Mouse (Mus musculus): ENCODE data around the gene Ccdc146. TPM values are rescaled to one million over a fixed set of nuclear protein-coding genes. Genes with fewer than 3 reads are reported as not detected.
"Not testable (repeated sequence)": the region's sequence is repeated elsewhere in the genome, so short reads cannot be mapped to it uniquely, and the experiment has no call there.

Ccdc146 gene
- polyA plus RNA-seq, 1 experiment from 2014 or later, result 0.45 TPM

DNA sequence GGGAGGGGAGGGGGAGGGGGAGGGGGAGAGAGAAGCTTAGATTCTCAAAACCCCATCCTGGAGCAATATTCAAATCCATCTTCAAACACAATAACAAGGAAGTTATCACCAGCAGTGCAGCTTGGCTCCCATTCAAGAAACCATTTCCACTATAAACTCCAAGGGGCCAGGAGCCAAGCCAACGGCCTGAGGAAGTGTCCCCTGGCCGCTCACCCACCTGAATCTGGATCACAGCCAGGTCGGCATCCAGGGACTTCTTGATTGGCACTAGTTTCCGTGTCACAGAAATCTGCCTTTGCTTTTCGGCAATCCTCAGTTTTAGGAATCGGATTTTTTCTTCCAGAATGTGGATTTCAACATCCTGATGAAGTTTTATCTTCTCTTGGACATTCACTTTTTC lies 123.5 kb downstream of the Ccdc146 start:
- 84% methylated on average over 6 of the region's 6 CpGs for WGBS
- H3K36me3 ChIP-seq (replicated peaks; ENCODE audit: control insufficient read depth, insufficient read depth, low read depth, low read length), result no peaks in the 10 kb centered on the region
- H3K4me2 ChIP-seq (ENCODE audit: low read depth, low read length), result no peak overlapping the region
- no peak for ATAC-seq (replicated peaks; ENCODE audit: insufficient number of reproducible peaks, low FRiP score, low TSS enrichment, low read depth)
- no peak for DNase-seq (ENCODE audit: low spot score)
- H3K9ac ChIP-seq (replicated peaks; ENCODE audit: low read length), result no peak overlapping the region
- no peak overlapping the region for H3K27ac ChIP-seq (replicated peaks; ENCODE audit: low read depth, low read length)
- H3K27me3 ChIP-seq (ENCODE audit: control insufficient read depth, insufficient read depth, low read length), result no peaks in the 10 kb centered on the region
- no peaks in the 10 kb centered on the region for H3K4me1 ChIP-seq (ENCODE audit: control insufficient read depth, insufficient read depth, low read length)
- H3K4me3 ChIP-seq (ENCODE audit: low read depth, low read length), result no peak overlapping the region
- H3K9me3 ChIP-seq (replicated peaks; ENCODE audit: control insufficient read depth, low read length), result no peaks in the 10 kb centered on the region

DNA sequence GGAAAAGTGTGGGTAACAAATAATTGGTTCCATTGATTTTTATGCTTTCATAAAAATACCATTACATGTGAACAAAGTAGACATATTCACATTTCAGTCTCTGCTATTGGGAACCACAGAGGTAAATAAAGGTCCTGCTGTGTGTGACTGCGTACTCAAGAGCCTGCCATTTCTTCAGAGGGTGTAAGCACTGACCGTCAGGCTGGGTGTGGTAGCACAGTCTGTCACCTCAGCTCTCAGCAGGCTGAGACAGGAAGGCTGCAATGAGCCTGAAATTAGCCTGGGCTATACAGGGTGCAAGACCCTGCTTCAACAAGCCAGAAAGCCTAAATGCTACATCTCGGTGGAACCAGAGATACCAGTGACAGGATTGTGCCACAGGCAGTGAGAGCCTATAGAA lies 124.4 kb downstream of the Ccdc146 start:
- ATAC-seq (replicated peaks; ENCODE audit: insufficient number of reproducible peaks, low FRiP score, low TSS enrichment, low read depth) (no peak), DNase-seq (ENCODE audit: low spot score) (no peak)
- 91% methylated on average over 3 of the region's 3 CpGs for WGBS
- Histone ChIP-seq H3K9ac (replicated peaks; ENCODE audit: low read length) (no peak overlapping the region), H3K9me3 (replicated peaks; ENCODE audit: control insufficient read depth, low read length) (no peaks in the 10 kb centered on the region), H3K4me1 (ENCODE audit: control insufficient read depth, insufficient read depth, low read length) (no peaks in the 10 kb centered on the region), H3K36me3 (replicated peaks; ENCODE audit: control insufficient read depth, insufficient read depth, low read depth, low read length) (no peaks in the 10 kb centered on the region), H3K27ac (replicated peaks; ENCODE audit: low read depth, low read length) (no peak overlapping the region), H3K4me3 (ENCODE audit: low read depth, low read length) (no peak overlapping the region), H3K27me3 (ENCODE audit: control insufficient read depth, insufficient read depth, low read length) (no peaks in the 10 kb centered on the region), H3K4me2 (ENCODE audit: low read depth, low read length) (no peak overlapping the region)

DNA sequence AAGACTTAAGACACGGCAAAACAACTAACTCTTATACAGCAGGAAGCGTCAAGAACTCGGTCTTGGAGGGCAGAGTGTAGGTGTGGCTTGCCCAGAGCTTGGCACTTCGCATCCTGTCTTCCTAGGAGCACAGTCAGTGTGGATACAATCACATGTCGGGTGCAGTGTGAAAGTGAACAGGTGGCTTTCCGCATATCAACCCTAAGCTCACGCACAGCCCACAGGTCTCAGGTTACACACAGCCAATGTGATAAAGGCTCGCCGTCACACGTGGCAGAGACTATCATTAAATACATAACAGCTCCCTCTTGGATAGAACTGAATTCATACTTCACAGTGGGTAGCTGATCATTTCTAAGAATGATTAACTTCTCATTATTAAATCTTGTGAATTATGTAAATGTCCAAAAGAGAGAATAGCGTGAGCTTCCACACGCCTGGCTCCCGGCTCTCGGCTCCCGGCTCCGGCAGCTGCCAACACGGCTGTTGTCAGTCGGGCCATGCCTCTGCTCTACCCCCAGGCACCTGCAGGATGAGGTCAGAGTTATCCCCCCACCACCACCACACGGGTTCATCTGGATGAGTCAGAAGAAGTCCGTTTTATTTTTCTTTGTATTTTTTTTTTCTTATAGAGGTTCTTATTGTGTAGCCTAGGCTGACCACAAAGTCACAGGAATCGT lies 125.3 kb downstream of the Ccdc146 start:
- DNase-seq (ENCODE audit: low spot score), result peak; percentile 12
- H3K9ac ChIP-seq (replicated peaks; ENCODE audit: low read length), result no peak overlapping the region
- H3K27ac ChIP-seq (replicated peaks; ENCODE audit: low read depth, low read length), result no peak overlapping the region
- no peak overlapping the region for H3K4me2 ChIP-seq (ENCODE audit: low read depth, low read length)
- H3K4me3 ChIP-seq (ENCODE audit: low read depth, low read length), result no peak overlapping the region
- H3K27me3 ChIP-seq (ENCODE audit: control insufficient read depth, insufficient read depth, low read length), result no peaks in the 10 kb centered on the region
- H3K36me3 ChIP-seq (replicated peaks; ENCODE audit: control insufficient read depth, insufficient read depth, low read depth, low read length), result no peaks in the 10 kb centered on the region
- 72% methylated on average over 21 of the region's 21 CpGs for WGBS
- no peaks in the 10 kb centered on the region for H3K9me3 ChIP-seq (replicated peaks; ENCODE audit: control insufficient read depth, low read length)
- no peaks in the 10 kb centered on the region for H3K4me1 ChIP-seq (ENCODE audit: control insufficient read depth, insufficient read depth, low read length)
- no peak for ATAC-seq (replicated peaks; ENCODE audit: insufficient number of reproducible peaks, low FRiP score, low TSS enrichment, low read depth)

DNA sequence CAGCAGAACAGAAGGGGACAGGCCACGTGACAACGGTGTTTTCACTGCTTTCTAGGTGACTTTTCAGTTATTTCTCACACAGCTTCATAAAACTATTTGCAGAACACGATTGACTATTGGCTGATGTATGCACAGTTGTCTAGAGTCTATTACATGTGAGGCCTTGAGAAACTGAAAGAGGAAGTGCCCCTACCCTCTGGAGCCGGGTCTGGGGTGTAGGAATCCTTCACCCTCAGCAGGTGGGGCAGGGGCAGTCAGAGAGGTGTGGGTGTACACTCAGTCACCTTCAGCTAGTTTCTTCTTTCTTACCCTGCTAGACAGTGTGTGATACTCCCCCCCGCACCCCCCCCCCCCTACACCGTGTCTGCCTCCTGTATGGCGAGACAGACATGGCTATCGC lies 128.8 kb downstream of the Ccdc146 start:
- Histone ChIP-seq H3K4me1 (ENCODE audit: control insufficient read depth, insufficient read depth, low read length) (no peaks in the 10 kb centered on the region), H3K36me3 (replicated peaks; ENCODE audit: control insufficient read depth, insufficient read depth, low read depth, low read length) (no peaks in the 10 kb centered on the region), H3K27me3 (ENCODE audit: control insufficient read depth, insufficient read depth, low read length) (no peaks in the 10 kb centered on the region), H3K9me3 (replicated peaks; ENCODE audit: control insufficient read depth, low read length) (no peaks in the 10 kb centered on the region), H3K9ac (replicated peaks; ENCODE audit: low read length) (no peak overlapping the region), H3K27ac (replicated peaks; ENCODE audit: low read depth, low read length) (no peak overlapping the region), H3K4me2 (ENCODE audit: low read depth, low read length) (no peak overlapping the region), H3K4me3 (ENCODE audit: low read depth, low read length) (no peak overlapping the region)
- no peak for DNase-seq (ENCODE audit: low spot score)
- ATAC-seq (replicated peaks; ENCODE audit: insufficient number of reproducible peaks, low FRiP score, low TSS enrichment, low read depth), result no peak
- WGBS, result 85% methylated on average over 8 of the region's 8 CpGs

DNA sequence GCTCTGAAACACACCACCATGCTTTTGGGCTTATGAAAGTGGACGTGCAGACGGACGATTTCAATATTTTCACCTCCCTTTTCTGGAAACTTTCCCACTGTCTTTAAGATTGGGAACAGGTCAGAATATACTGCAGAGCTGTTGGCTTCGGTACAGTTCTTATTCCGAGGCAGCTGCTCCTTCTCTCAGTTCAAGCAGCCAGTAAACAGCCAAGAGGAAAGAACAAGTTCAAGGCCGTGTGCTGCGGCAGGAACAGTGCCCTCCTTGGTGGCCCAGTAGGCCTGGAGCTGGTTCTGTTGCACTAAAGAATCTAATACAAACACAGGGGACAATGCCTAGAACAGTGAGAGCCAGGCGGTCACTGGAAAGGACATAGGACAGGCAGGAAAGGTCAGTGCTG lies 133.9 kb downstream of the Ccdc146 start:
- no peak overlapping the region for H3K4me3 ChIP-seq (ENCODE audit: low read depth, low read length)
- DNase-seq (ENCODE audit: low spot score) (no peak), ATAC-seq (replicated peaks; ENCODE audit: insufficient number of reproducible peaks, low FRiP score, low TSS enrichment, low read depth) (no peak)
- H3K27ac ChIP-seq (replicated peaks; ENCODE audit: low read depth, low read length), result no peak overlapping the region
- no peak overlapping the region for H3K9ac ChIP-seq (replicated peaks; ENCODE audit: low read length)
- no peaks in the 10 kb centered on the region for H3K36me3 ChIP-seq (replicated peaks; ENCODE audit: control insufficient read depth, insufficient read depth, low read depth, low read length)
- no peaks in the 10 kb centered on the region for H3K4me1 ChIP-seq (ENCODE audit: control insufficient read depth, insufficient read depth, low read length)
- H3K27me3 ChIP-seq (ENCODE audit: control insufficient read depth, insufficient read depth, low read length), result no peaks in the 10 kb centered on the region
- 81% methylated on average over 8 of the region's 8 CpGs for WGBS
- H3K9me3 ChIP-seq (replicated peaks; ENCODE audit: control insufficient read depth, low read length), result no peaks in the 10 kb centered on the region
- no peak overlapping the region for H3K4me2 ChIP-seq (ENCODE audit: low read depth, low read length)

DNA sequence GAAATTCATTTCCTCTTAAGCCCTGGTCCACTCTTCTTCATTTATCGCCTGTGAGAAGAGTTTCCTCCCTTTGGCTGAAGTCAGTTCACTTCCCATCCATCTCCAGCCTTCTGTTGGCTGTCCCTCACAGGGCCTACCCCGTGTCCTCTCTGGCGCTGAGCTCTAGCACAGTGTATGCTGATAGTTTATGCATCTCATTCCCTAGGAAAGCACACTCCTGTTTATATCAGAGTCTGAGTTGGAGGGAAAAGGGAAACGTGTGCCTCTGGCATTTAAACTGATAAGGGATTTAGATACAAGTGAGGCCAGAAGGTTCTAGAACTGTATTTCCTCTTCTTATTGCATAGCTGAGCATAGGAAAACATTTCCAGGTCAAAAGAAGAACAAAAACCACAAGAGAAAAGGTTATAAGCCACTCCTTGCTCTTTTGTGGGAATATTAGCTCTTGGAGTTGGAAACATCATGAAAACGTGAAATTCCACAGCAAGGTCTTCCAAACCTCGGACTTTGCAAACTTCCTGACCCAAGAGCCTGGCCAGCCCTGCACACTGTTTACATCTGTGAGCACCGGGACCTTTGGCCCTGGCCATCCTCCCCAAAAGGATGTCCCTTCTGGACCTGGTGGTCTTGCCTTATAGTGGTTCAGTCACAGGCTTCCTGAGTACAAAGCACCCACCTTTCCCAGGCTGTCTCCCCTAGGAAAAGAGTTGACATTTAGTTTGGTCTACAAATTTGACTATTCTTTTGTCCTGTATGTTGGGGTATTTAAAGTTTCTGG lies 135.6 kb downstream of the Ccdc146 start:
- H3K4me1 ChIP-seq (ENCODE audit: control insufficient read depth, insufficient read depth, low read length), result no peaks in the 10 kb centered on the region
- no peaks in the 10 kb centered on the region for H3K36me3 ChIP-seq (replicated peaks; ENCODE audit: control insufficient read depth, insufficient read depth, low read depth, low read length)
- ATAC-seq (replicated peaks; ENCODE audit: insufficient number of reproducible peaks, low FRiP score, low TSS enrichment, low read depth), result no peak
- no peaks in the 10 kb centered on the region for H3K9me3 ChIP-seq (replicated peaks; ENCODE audit: control insufficient read depth, low read length)
- no peak overlapping the region for H3K27ac ChIP-seq (replicated peaks; ENCODE audit: low read depth, low read length)
- no peak for DNase-seq (ENCODE audit: low spot score)
- H3K27me3 ChIP-seq (ENCODE audit: control insufficient read depth, insufficient read depth, low read length), result no peaks in the 10 kb centered on the region
- H3K9ac ChIP-seq (replicated peaks; ENCODE audit: low read length), result no peak overlapping the region
- H3K4me3 ChIP-seq (ENCODE audit: low read depth, low read length), result no peak overlapping the region
- WGBS, result 77% methylated on average over 7 of the region's 7 CpGs
- H3K4me2 ChIP-seq (ENCODE audit: low read depth, low read length), result no peak overlapping the region

- WGBS, result 91% methylated on average over 12 of the region's 12 CpGs
- no peaks in the 10 kb centered on the region for H3K36me3 ChIP-seq (replicated peaks; ENCODE audit: control insufficient read depth, insufficient read depth, low read depth, low read length)
Observed at GRCm38 (mm10) chr5:21283356-21284062, 141.0 kb downstream of the Ccdc146 start.

GRCm38 (mm10) chr5:21277685-21278084 lies 146.8 kb downstream of the Ccdc146 start:
- H3K4me2 ChIP-seq (ENCODE audit: low read depth, low read length); H3K9ac ChIP-seq (replicated peaks; ENCODE audit: low read length); DNase-seq (ENCODE audit: low spot score); H3K27ac ChIP-seq (replicated peaks; ENCODE audit: low read depth, low read length); H3K9me3 ChIP-seq (replicated peaks; ENCODE audit: control insufficient read depth, low read length); ATAC-seq (replicated peaks; ENCODE audit: insufficient number of reproducible peaks, low FRiP score, low TSS enrichment, low read depth); H3K4me1 ChIP-seq (ENCODE audit: control insufficient read depth, insufficient read depth, low read length); H3K27me3 ChIP-seq (ENCODE audit: control insufficient read depth, insufficient read depth, low read length); H3K36me3 ChIP-seq (replicated peaks; ENCODE audit: control insufficient read depth, insufficient read depth, low read depth, low read length); H3K4me3 ChIP-seq (ENCODE audit: low read depth, low read length): not testable (repeated sequence)
- WGBS, result 58% methylated on average over 2 of the region's 2 CpGs

More at GRCm38 (mm10) chr5:21283356-21284062, 141.0 kb downstream of the Ccdc146 start:
- no peak overlapping the region for H3K27ac ChIP-seq (replicated peaks; ENCODE audit: low read depth, low read length)
- ATAC-seq (replicated peaks; ENCODE audit: insufficient number of reproducible peaks, low FRiP score, low TSS enrichment, low read depth) (no peak), DNase-seq (ENCODE audit: low spot score) (no peak)
- H3K4me3 ChIP-seq (ENCODE audit: low read depth, low read length), result no peak overlapping the region
- no peaks in the 10 kb centered on the region for H3K27me3 ChIP-seq (ENCODE audit: control insufficient read depth, insufficient read depth, low read length)
- H3K4me2 ChIP-seq (ENCODE audit: low read depth, low read length), result no peak overlapping the region
- no peaks in the 10 kb centered on the region for H3K4me1 ChIP-seq (ENCODE audit: control insufficient read depth, insufficient read depth, low read length)
- H3K9me3 ChIP-seq (replicated peaks; ENCODE audit: control insufficient read depth, low read length), result no peaks in the 10 kb centered on the region
- H3K9ac ChIP-seq (replicated peaks; ENCODE audit: low read length), result no peak overlapping the region
